Mouse (Mus musculus): ENCODE measurements around the gene Ror2.

- TF ChIP-seq ZC3H11A (IDR thresholded peaks at IDR 0.05; ENCODE audit: borderline replicate concordance, low read depth, low read length) = no peak
- no peak for TF ChIP-seq ZNF384 (IDR thresholded peaks at IDR 0.05; ENCODE audit: low read depth, low read length)
These were observed 66.5 kb downstream of the Ror2 start for GRCm38 (mm10) chr13:53219391-53219790.

Measured in ES-E14 (cell line).